Mouse (Mus musculus): Measurements from ENCODE around the gene Ccdc136.

DNA sequence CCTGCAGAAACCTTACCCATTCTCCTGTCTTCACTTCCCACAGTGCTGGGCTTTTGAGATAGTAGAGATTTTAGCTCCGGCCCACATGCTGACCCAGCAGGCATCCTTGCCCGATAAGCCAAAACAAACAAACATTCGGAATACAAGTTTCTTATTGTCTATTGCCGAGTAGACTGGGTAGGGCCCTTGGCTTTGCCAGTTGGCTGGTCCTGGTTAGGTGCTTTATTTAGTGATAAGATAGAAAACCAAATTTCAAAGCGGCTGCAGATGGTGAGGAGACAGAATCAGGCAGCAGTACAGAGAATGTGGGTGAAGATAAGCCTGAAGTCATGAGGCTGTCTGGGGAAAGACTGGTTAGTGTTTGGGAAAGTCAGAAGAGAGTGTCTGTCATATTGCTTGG lies 43.3 kb upstream of the Ccdc136 start:
- TF ChIP-seq CTCF (IDR thresholded peaks at IDR 0.05 in 2 of 3, conservative IDR thresholded peaks at IDR 0.05 in 1 of 3; ENCODE audit: control insufficient read depth in 1 of 3, insufficient read depth in 1 of 3, low read depth in 2 of 3, low read length in 3 of 3, poor library complexity in 1 of 3, severe bottlenecking in 1 of 3) (no peak), POLR2AphosphoS5 (IDR thresholded peaks at IDR 0.05; ENCODE audit: borderline replicate concordance, low read depth, low read length) (no peak), ZC3H11A (IDR thresholded peaks at IDR 0.05; ENCODE audit: low read depth, low read length) (no peak), MAX (IDR thresholded peaks at IDR 0.05; ENCODE audit: low read length) (no peak), EP300 (IDR thresholded peaks at IDR 0.05; ENCODE audit: low read depth in 1 of 2, low read length in 2 of 2) (peak; percentile 60 to 69), TCF12 (IDR thresholded peaks at IDR 0.05; ENCODE audit: low read depth, low read length) (peak; percentile 71), ETS1 (IDR thresholded peaks at IDR 0.05; ENCODE audit: low read depth, low read length) (peak; percentile 49; the same call in 1 of the 2 replicates), TAL1 (IDR thresholded peaks at IDR 0.05; ENCODE audit: low read length) (peak; percentile 31; the same call in 1 of the 2 replicates), USF1 (IDR thresholded peaks at IDR 0.05; ENCODE audit: low read depth, low read length) (no peak), MAFK (IDR thresholded peaks at IDR 0.05; ENCODE audit: borderline replicate concordance, low read depth, low read length) (no peak)
